8 mouse cellular contexts compared by ENCODE assay signal in the genomic region with DNA sequence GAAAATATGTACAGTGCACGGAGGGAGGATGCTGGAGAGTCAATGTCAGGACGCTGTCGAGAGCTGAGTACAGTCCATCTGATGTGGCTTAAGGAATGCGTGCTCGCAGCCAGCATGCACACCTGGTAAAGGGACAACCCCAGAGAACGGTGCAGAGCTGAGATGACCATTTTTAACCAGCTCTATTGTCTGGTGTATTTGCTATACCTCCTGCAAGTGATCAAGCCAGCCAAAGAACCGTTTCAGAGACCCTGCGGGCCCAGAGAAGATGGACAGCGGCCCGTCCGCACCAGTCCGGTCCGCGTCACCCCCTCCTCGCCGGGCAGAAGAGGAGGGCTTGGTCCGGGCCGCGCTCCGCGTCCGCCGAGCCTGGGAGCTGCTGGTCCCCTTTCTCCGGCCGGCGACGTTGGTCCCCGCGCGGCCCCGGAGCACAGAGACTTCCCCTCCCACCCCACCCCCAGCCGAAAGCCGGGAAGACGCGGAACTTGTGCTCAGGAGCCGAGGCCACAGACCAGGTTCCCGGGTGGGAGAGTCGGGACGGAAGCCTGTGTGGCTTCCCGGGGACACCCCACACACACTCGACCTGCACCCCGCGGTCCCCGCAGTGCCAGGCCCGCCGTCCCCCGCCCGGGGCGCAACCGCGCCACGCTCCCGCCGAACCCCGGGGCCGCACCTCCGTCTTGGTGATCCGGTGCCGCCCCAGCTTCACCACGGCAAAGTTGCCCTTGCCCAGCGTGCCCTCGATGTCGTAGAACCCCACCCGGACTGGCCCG. TPM values are rescaled to one million over a fixed set of nuclear protein-coding genes. Genes with fewer than 3 reads are reported as not detected.
DNase-seq lines count a peak whose midpoint lies in the region; ATAC-seq and TF ChIP-seq lines count a peak whose summit lies in the region.

No protein-coding gene starts in this region.

- H3K27ac ChIP-seq in hindbrain, embryonic 16.5 days (ENCODE audit: low read depth, low read length) = peak overlapping the region; percentile 89
- peak overlapping the region; percentile 96 for H3K27ac ChIP-seq in liver, embryonic 12.5 days
- H3K27ac ChIP-seq in neural tube, embryonic 12.5 days = peak overlapping the region; percentile 38

- no peak for DNase-seq in lung, adult 2 months
- DNase-seq in lung, adult 18-20 months = no peak
- peak; percentile 51 for DNase-seq in R1 (ENCODE audit: low read depth, low spot score)
- no peak for DNase-seq in spleen, adult 18-20 months

- H3K36me3 ChIP-seq in erythroblast, embryonic 14.5 days (ENCODE audit: control insufficient read depth) = no peaks in the 10 kb centered on the region
- no peaks in the 10 kb centered on the region for H3K36me3 ChIP-seq in hindbrain, embryonic 16.5 days (ENCODE audit: control insufficient read depth, insufficient read depth, low read length)
- no peaks in the 10 kb centered on the region for H3K36me3 ChIP-seq in liver, embryonic 12.5 days
- H3K36me3 ChIP-seq in neural tube, embryonic 12.5 days = no peaks in the 10 kb centered on the region

- no peak for TF ChIP-seq POLR2A in lung, adult 2 months (IDR thresholded peaks at IDR 0.05; ENCODE audit: borderline replicate concordance, extremely low read depth, low read depth, low read length)

- peak overlapping the region; percentile 84 for H3K4me3 ChIP-seq in lung, adult 2 months (replicated peaks; ENCODE audit: extremely low read depth, low read depth, low read length)
- peak overlapping the region; percentile 89 for H3K4me3 ChIP-seq in erythroblast, embryonic 14.5 days (replicated peaks)
- H3K4me3 ChIP-seq in hindbrain, embryonic 16.5 days (ENCODE audit: low read length) = peak overlapping the region; percentile 69
- peak overlapping the region; percentile 83 for H3K4me3 ChIP-seq in liver, embryonic 12.5 days
- H3K4me3 ChIP-seq in neural tube, embryonic 12.5 days = peak overlapping the region; percentile 90

- WGBS in lung, adult 2 months = under 1% methylated on average over 64 of the region's 65 CpGs
- WGBS in hindbrain, embryonic 16.5 days = 0% methylated on average over 41 of the region's 65 CpGs
- 1% methylated on average over 65 of the region's 65 CpGs for WGBS in liver, embryonic 12.5 days (ENCODE audit: insufficient replicate concordance)
- WGBS in neural tube, embryonic 12.5 days = under 1% methylated on average over 59 of the region's 65 CpGs

- H3K27me3 ChIP-seq in erythroblast, embryonic 14.5 days (ENCODE audit: control insufficient read depth) = no peaks in the 10 kb centered on the region; the same call in 1 of the 2 replicates
- no peaks in the 10 kb centered on the region for H3K27me3 ChIP-seq in hindbrain, embryonic 16.5 days (replicated peaks; ENCODE audit: control insufficient read depth, insufficient read depth, low read length)
- no peaks in the 10 kb centered on the region for H3K27me3 ChIP-seq in liver, embryonic 12.5 days (replicated peaks)
- no peaks in the 10 kb centered on the region; the same call in 1 of the 2 replicates for H3K27me3 ChIP-seq in neural tube, embryonic 12.5 days (replicated peaks)

- no peaks in the 10 kb centered on the region for H3K9me3 ChIP-seq in erythroblast, embryonic 14.5 days (ENCODE audit: control insufficient read depth, low read length)
- no peaks in the 10 kb centered on the region for H3K9me3 ChIP-seq in hindbrain, embryonic 16.5 days (ENCODE audit: control insufficient read depth, low read length)
- no peaks in the 10 kb centered on the region for H3K9me3 ChIP-seq in liver, embryonic 12.5 days (replicated peaks)
- no peaks in the 10 kb centered on the region for H3K9me3 ChIP-seq in neural tube, embryonic 12.5 days

- peak overlapping the region; percentile 86 for H3K9ac ChIP-seq in hindbrain, embryonic 16.5 days (ENCODE audit: low read depth, low read length)
- H3K9ac ChIP-seq in liver, embryonic 12.5 days = peak overlapping the region; percentile 96
- H3K9ac ChIP-seq in neural tube, embryonic 12.5 days = peak overlapping the region; percentile 80

- peaks cover 4% of the 10 kb centered on the region; the same call in 1 of the 2 replicates for H3K4me1 ChIP-seq in lung, adult 2 months (ENCODE audit: control insufficient read depth, insufficient read depth, low read length)
- peaks cover 43% of the 10 kb centered on the region for H3K4me1 ChIP-seq in erythroblast, embryonic 14.5 days (ENCODE audit: control insufficient read depth)
- peaks cover 13% of the 10 kb centered on the region for H3K4me1 ChIP-seq in hindbrain, embryonic 16.5 days (ENCODE audit: control insufficient read depth, insufficient read depth, low read depth, low read length)
- peaks cover 28% of the 10 kb centered on the region for H3K4me1 ChIP-seq in liver, embryonic 12.5 days
- peaks cover 7% of the 10 kb centered on the region for H3K4me1 ChIP-seq in neural tube, embryonic 12.5 days

- TF ChIP-seq CTCF in lung, adult 2 months (IDR thresholded peaks at IDR 0.05; ENCODE audit: insufficient read depth, low read length) = no peak

- ATAC-seq in hindbrain, embryonic 16.5 days = no peak; the same call in 1 of the 2 replicates
- ATAC-seq in liver, embryonic 12.5 days = peak; percentile 66
- peak; percentile 80 for ATAC-seq in neural tube, embryonic 12.5 days (ENCODE audit: low FRiP score, low read depth)

- H3K4me2 ChIP-seq in hindbrain, embryonic 16.5 days (ENCODE audit: low read length) = peak overlapping the region; percentile 81
- peak overlapping the region; percentile 87 for H3K4me2 ChIP-seq in liver, embryonic 12.5 days
- peak overlapping the region; percentile 86 for H3K4me2 ChIP-seq in neural tube, embryonic 12.5 days (replicated peaks)

RNA-seq across cellular contexts. Expression of gene Sik2, which starts 0.6 kb away (rescaled TPM):
- polyA plus RNA-seq in lung, adult 2 months (2012; rRNA removed) = 20.2 and 26.8 TPM in 2 replicates
- polyA plus RNA-seq in erythroblast, embryonic 14.5 days (2012) = 1.0 and 1.2 TPM in 2 replicates
- polyA plus RNA-seq in hindbrain, embryonic 16.5 days (2015; fragmentation: Nextera tagmentation; extraction: Ambion mirVana) = 15.9 and 17.9 TPM in 2 replicates
- polyA plus RNA-seq in liver, embryonic 12.5 days (2016; fragmentation: Nextera tagmentation; extraction: Ambion mirVana) = 12.3 and 14.5 TPM in 2 replicates
- polyA plus RNA-seq in neural tube, embryonic 12.5 days (2016; fragmentation: Nextera tagmentation; extraction: Ambion mirVana) = 14.3 and 14.4 TPM in 2 replicates

RNA-seq across cellular contexts. Expression of gene Btg4, which starts 52.4 kb away (rescaled TPM):
- polyA plus RNA-seq in lung, adult 2 months (2012; rRNA removed) = 0.08 TPM in 1 of 2 replicates, not detected in the other
- polyA plus RNA-seq in erythroblast, embryonic 14.5 days (2012) = not detected in 2 replicates
- not detected in 2 replicates for polyA plus RNA-seq in hindbrain, embryonic 16.5 days (2015; fragmentation: Nextera tagmentation; extraction: Ambion mirVana)
- not detected in 2 replicates for polyA plus RNA-seq in liver, embryonic 12.5 days (2016; fragmentation: Nextera tagmentation; extraction: Ambion mirVana)
- not detected in 2 replicates for polyA plus RNA-seq in neural tube, embryonic 12.5 days (2016; fragmentation: Nextera tagmentation; extraction: Ambion mirVana)

Comparison
In these comparisons a context has a peak if more than half of its experiments do, and no peak if none do; other contexts are left out.
1. H3K27ac ChIP-seq: peak in every context shown above with its lines; median percentile 96 in liver, embryonic 12.5 days; 89 in hindbrain, embryonic 16.5 days; 38 in neural tube, embryonic 12.5 days.